Mouse (Mus musculus) kidney, embryonic 16.5 days (tissue): ENCODE results near the gene Rap1gds1. TPM values are rescaled to one million over a fixed set of nuclear protein-coding genes. Genes with fewer than 3 reads are reported as not detected.
A peak's percentile ranks its signal among the peaks of the same experiment; 100 is the strongest.

ENCODE experiments used
- ATAC-seq: fragments of 200-750 bp; cut with Nextera tagmentation; 2 replicates; pipeline ENCODE4 v1.8.0; 2017; ENCODE audit warnings: moderate TSS enrichment; ENCODE audit not compliant: low FRiP score, low TSS enrichment
- H3K27ac ChIP-seq: fragments of 300-500 bp; sonication (generic); 2 replicates; pipeline ENCODE4 v1.5.1; 2014; ENCODE audit warnings: low read length
- H3K27me3 ChIP-seq: fragments of 300-500 bp; sonication (generic); 2 replicates; pipeline ENCODE4 v1.6.1; 2014; ENCODE audit warnings: low read length, control low read depth, mixed read lengths; ENCODE audit not compliant: insufficient read depth
- H3K36me3 ChIP-seq: fragments of 300-500 bp; sonication (generic); 2 replicates; pipeline ENCODE4 v1.6.1; 2014; ENCODE audit warnings: low read length, control low read depth, mixed read lengths; ENCODE audit not compliant: insufficient read depth
- H3K4me1 ChIP-seq: fragments of 300-500 bp; sonication (generic); 2 replicates; pipeline ENCODE4 v1.6.1; 2014; ENCODE audit warnings: low read length, control low read depth, mixed read lengths; ENCODE audit not compliant: insufficient read depth
- H3K4me2 ChIP-seq: fragments of 300-500 bp; sonication (generic); replicated peaks from 2 replicates; pipeline ENCODE4 v1.6.1; 2014; ENCODE audit warnings: low read depth, low read length
- H3K4me3 ChIP-seq: fragments of 300-500 bp; sonication (generic); 2 replicates; pipeline ENCODE4 v1.5.1; 2014; ENCODE audit warnings: mild to moderate bottlenecking, low read length
- H3K9ac ChIP-seq: fragments of 300-500 bp; sonication (generic); replicated peaks from 2 replicates; pipeline ENCODE4 v1.6.1; 2014; ENCODE audit warnings: low read length
- H3K9me3 ChIP-seq: fragments of 300-500 bp; sonication (generic); 2 replicates; pipeline ENCODE4 v1.6.1; 2016; ENCODE audit warnings: low read length, control low read depth
- WGBS: fragments of 180-500 bp; shearing (Covaris S2); extraction: QIAGEN DNeasy Blood & Tissue Kit; methylation state at CpG from one replicate; pipeline ENCODE4 v1.1.7; 2014; 5-methylcytosine and 5-hydroxymethylcytosine counted together
- polyA plus RNA-seq: library from polyadenylated mRNA; unstranded; fragments of >200 nt; fragmentation: Nextera tagmentation; extraction: Ambion mirVana; gene quantifications from 2 replicates; pipeline ENCODE4 v1.2.1, GENCODE M21; 2015

The Rap1gds1 gene
- polyA plus RNA-seq, 1 experiment from 2014 or later = 60.1 TPM

GRCm38 (mm10) chr3:138926161-138926560 lies 148.8 kb downstream of the Rap1gds1 start:
- no peaks in the 10 kb centered on the region for H3K4me1 ChIP-seq
- WGBS = 96% methylated on average over 8 of the region's 8 CpGs
- H3K4me2 ChIP-seq = no peak overlapping the region
- peaks cover 27% of the 10 kb centered on the region for H3K36me3 ChIP-seq
- ATAC-seq = no peak
- no peaks in the 10 kb centered on the region for H3K27me3 ChIP-seq
- no peaks in the 10 kb centered on the region for H3K9me3 ChIP-seq
- no peak overlapping the region for H3K9ac ChIP-seq
- no peak overlapping the region for H3K4me3 ChIP-seq
- no peak overlapping the region for H3K27ac ChIP-seq

- no peaks in the 10 kb centered on the region for H3K9me3 ChIP-seq
These were observed 156.8 kb downstream of the Rap1gds1 start for GRCm38 (mm10) chr3:138918241-138918640.

GRCm38 (mm10) chr3:138917016-138917415 lies 158.0 kb downstream of the Rap1gds1 start:
- H3K27me3 ChIP-seq = no peaks in the 10 kb centered on the region
- ATAC-seq = no peak
- 73% methylated on average over 4 of the region's 4 CpGs for WGBS

More at GRCm38 (mm10) chr3:138918241-138918640, 156.8 kb downstream of the Rap1gds1 start:
- Histone ChIP-seq H3K4me3 (no peak overlapping the region), H3K4me2 (no peak overlapping the region), H3K4me1 (no peaks in the 10 kb centered on the region), H3K36me3 (no peaks in the 10 kb centered on the region), H3K27ac (no peak overlapping the region), H3K27me3 (no peaks in the 10 kb centered on the region), H3K9ac (no peak overlapping the region)
- no peak for ATAC-seq
- 84% methylated on average over 4 of the region's 4 CpGs for WGBS

GRCm38 (mm10) chr3:138916591-138916990 lies 158.4 kb downstream of the Rap1gds1 start:
- H3K4me2 ChIP-seq = no peak overlapping the region
- H3K9ac ChIP-seq = no peak overlapping the region
- no peaks in the 10 kb centered on the region for H3K9me3 ChIP-seq
- H3K36me3 ChIP-seq = no peaks in the 10 kb centered on the region
- no peaks in the 10 kb centered on the region for H3K4me1 ChIP-seq
- no peaks in the 10 kb centered on the region for H3K27me3 ChIP-seq
- H3K4me3 ChIP-seq = no peak overlapping the region
- ATAC-seq = no peak
- 92% methylated on average over 4 of the region's 4 CpGs for WGBS
- H3K27ac ChIP-seq = no peak overlapping the region

More at GRCm38 (mm10) chr3:138917016-138917415, 158.0 kb downstream of the Rap1gds1 start:
- no peak overlapping the region for H3K9ac ChIP-seq
- H3K27ac ChIP-seq = no peak overlapping the region
- H3K4me3 ChIP-seq = no peak overlapping the region
- no peaks in the 10 kb centered on the region for H3K36me3 ChIP-seq
- no peaks in the 10 kb centered on the region for H3K9me3 ChIP-seq
- no peaks in the 10 kb centered on the region for H3K4me1 ChIP-seq
- H3K4me2 ChIP-seq = no peak overlapping the region

GRCm38 (mm10) chr3:138914626-138915288 lies 160.2 kb downstream of the Rap1gds1 start:
- H3K27ac ChIP-seq = no peak overlapping the region
- ATAC-seq = no peak
- no peak overlapping the region for H3K9ac ChIP-seq
- H3K4me2 ChIP-seq = no peak overlapping the region
- no peaks in the 10 kb centered on the region for H3K27me3 ChIP-seq
- no peaks in the 10 kb centered on the region for H3K4me1 ChIP-seq
- H3K9me3 ChIP-seq = no peaks in the 10 kb centered on the region
- H3K4me3 ChIP-seq = no peak overlapping the region
- H3K36me3 ChIP-seq = no peaks in the 10 kb centered on the region
- 52% methylated on average over 8 of the region's 8 CpGs for WGBS

GRCm38 (mm10) chr3:138912504-138912903 lies 162.5 kb downstream of the Rap1gds1 start:
- Histone ChIP-seq H3K27me3 (no peaks in the 10 kb centered on the region), H3K4me2 (no peak overlapping the region), H3K36me3 (no peaks in the 10 kb centered on the region), H3K9ac (no peak overlapping the region), H3K4me1 (no peaks in the 10 kb centered on the region), H3K9me3 (no peaks in the 10 kb centered on the region), H3K27ac (no peak overlapping the region), H3K4me3 (no peak overlapping the region)
- 87% methylated on average over 8 of the region's 8 CpGs for WGBS
- no peak for ATAC-seq

GRCm38 (mm10) chr3:138909313-138909712 lies 165.7 kb downstream of the Rap1gds1 start:
- H3K4me3 ChIP-seq = no peak overlapping the region
- 0 out of 2 replicates have a peak, but pooled peaks cover 3% of the 10 kb centered on the region for H3K4me1 ChIP-seq
- ATAC-seq = no peak
- no peaks in the 10 kb centered on the region for H3K9me3 ChIP-seq
- H3K27me3 ChIP-seq = no peaks in the 10 kb centered on the region
- no peak overlapping the region for H3K27ac ChIP-seq
- H3K36me3 ChIP-seq = no peaks in the 10 kb centered on the region
- WGBS = 77% methylated on average over 2 of the region's 2 CpGs
- no peak overlapping the region for H3K4me2 ChIP-seq
- H3K9ac ChIP-seq = no peak overlapping the region

- Histone ChIP-seq H3K4me2 (no peak overlapping the region), H3K4me1 (0 out of 2 replicates have a peak, but pooled peaks cover 3% of the 10 kb centered on the region), H3K9ac (no peak overlapping the region), H3K4me3 (no peak overlapping the region), H3K36me3 (no peaks in the 10 kb centered on the region), H3K27ac (no peak overlapping the region; the same call in 1 of the 2 replicates), H3K27me3 (no peaks in the 10 kb centered on the region), H3K9me3 (no peaks in the 10 kb centered on the region)
- ATAC-seq = peak; percentile 85
- 33% methylated on average over 17 of the region's 17 CpGs for WGBS
These were observed 168.7 kb downstream of the Rap1gds1 start for GRCm38 (mm10) chr3:138906112-138906880.

GRCm38 (mm10) chr3:138905678-138906077 lies 169.3 kb downstream of the Rap1gds1 start:
- ATAC-seq = no peak
- Histone ChIP-seq H3K4me3 (no peak overlapping the region), H3K27me3 (no peaks in the 10 kb centered on the region), H3K27ac (peak overlapping the region; percentile 23; the same call in 1 of the 2 replicates), H3K36me3 (no peaks in the 10 kb centered on the region), H3K4me2 (no peak overlapping the region), H3K9me3 (no peaks in the 10 kb centered on the region), H3K9ac (no peak overlapping the region), H3K4me1 (0 out of 2 replicates have a peak, but pooled peaks cover 3% of the 10 kb centered on the region)
- 72% methylated on average over 7 of the region's 7 CpGs for WGBS
